Mouse (Mus musculus): ENCODE data around the gene Nfatc4.

GRCm38 (mm10) chr14:55825216-55826051 is 2.5 kb downstream of the Nfatc4 start:
- no peak for TF ChIP-seq POLR2AphosphoS2 (IDR thresholded peaks at IDR 0.05; ENCODE audit: low read depth, low read length)
- no peak for TF ChIP-seq KAT2A (IDR thresholded peaks at IDR 0.05; ENCODE audit: insufficient replicate concordance, low read length)
- TF ChIP-seq CHD2 (IDR thresholded peaks at IDR 0.05; ENCODE audit: low read length) = no peak
- no peak for TF ChIP-seq CTCF (conservative IDR thresholded peaks at IDR 0.05 in 1 of 2, IDR thresholded peaks at IDR 0.05 in 1 of 2; ENCODE audit: low read depth in 2 of 2, low read length in 2 of 2)
- no peak for TF ChIP-seq MAFK (IDR thresholded peaks at IDR 0.05; ENCODE audit: insufficient replicate concordance, low read length)
- no peak for TF ChIP-seq EP300 (IDR thresholded peaks at IDR 0.05; ENCODE audit: low read length)
- TF ChIP-seq RAD21 (IDR thresholded peaks at IDR 0.05; ENCODE audit: low read depth, low read length) = no peak
- TF ChIP-seq NELFE (IDR thresholded peaks at IDR 0.05; ENCODE audit: low read depth, low read length) = no peak
- TF ChIP-seq MAZ (IDR thresholded peaks at IDR 0.05; ENCODE audit: low read depth, low read length) = no peak
- no peak for TF ChIP-seq POLR2A (IDR thresholded peaks at IDR 0.05; ENCODE audit: low read depth, low read length)
- no peak for TF ChIP-seq MEF2A (IDR thresholded peaks at IDR 0.05; ENCODE audit: borderline replicate concordance, low read depth, low read length)
- no peak for TF ChIP-seq JUN (IDR thresholded peaks at IDR 0.05; ENCODE audit: insufficient read depth, low read depth, low read length)
- TF ChIP-seq IRF4 (IDR thresholded peaks at IDR 0.05; ENCODE audit: low read depth, low read length) = no peak
- no peak for TF ChIP-seq ZNF384 (IDR thresholded peaks at IDR 0.05; ENCODE audit: low read depth, low read length)

Data from CH12.LX (cell line).